Comparison of ENCODE assay signal across 9 mouse cellular contexts in the genomic region with DNA sequence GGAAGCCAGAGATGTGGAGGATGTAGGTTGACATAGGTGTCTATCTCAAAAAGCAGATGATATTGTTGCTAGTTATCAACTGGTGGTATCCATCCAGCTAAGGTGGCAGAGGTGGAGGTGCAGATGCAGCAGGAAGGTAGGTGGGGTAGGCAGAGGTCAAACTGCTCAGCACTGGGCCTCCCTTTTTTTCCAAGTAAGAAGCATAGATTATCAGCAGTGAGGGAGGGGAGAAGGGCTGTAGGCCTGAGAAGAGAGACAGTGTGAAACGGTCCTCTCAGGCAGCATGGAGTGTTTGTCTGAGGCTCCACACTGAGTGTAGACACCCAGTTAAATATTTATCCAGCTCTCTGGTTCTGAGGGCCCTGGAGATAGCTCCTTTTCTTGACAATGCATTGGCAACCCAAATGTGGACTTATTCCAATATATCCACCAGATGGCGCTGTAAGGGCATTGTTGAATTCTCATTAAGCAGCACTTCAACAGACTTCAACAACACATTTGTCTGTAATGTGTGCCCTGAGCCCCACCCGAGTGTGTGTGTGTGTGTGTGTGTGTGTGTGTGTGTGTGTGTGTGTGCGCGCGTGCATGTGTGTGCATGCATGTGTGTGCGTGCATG. TPM values are rescaled to one million over a fixed set of nuclear protein-coding genes. Genes with fewer than 3 reads are reported as not detected.
A peak's percentile ranks its signal among the peaks of the same experiment; 100 is the strongest.
DNase-seq lines count a peak whose midpoint lies in the region; ATAC-seq and TF ChIP-seq lines count a peak whose summit lies in the region.
"Had no signal": no experiment of that assay in that cellular context is flagged by ENCODE, and none has a peak within 500 bp of the region (broad histone marks: within the 10 kb centered on the region; RNA-seq: fewer than 3 reads in every experiment).

No protein-coding gene starts in this region.

- H3K27me3 ChIP-seq in forebrain, embryonic 14.5 days (replicated peaks; ENCODE audit: control insufficient read depth, insufficient read depth, low read length), result no peaks in the 10 kb centered on the region
- 0 out of 2 replicates have a peak, but pooled peaks cover 8% of the 10 kb centered on the region for H3K27me3 ChIP-seq in lung, postnatal 0 days (replicated peaks; ENCODE audit: insufficient read depth, low read length)

- intact Hi-C loops in left cerebral cortex, postnatal 14 days (cut with DNase I), result loop anchor here (1.0 to 10.0 kb wide), 2 partner anchors 300 to 508 kb away; a partner anchor contains a TSS

- no peak for TF ChIP-seq EP300 in lung, postnatal 0 days (IDR thresholded peaks at IDR 0.05)

- H3K4me1 ChIP-seq in bone marrow, adult 2 months (ENCODE audit: control insufficient read depth, insufficient read depth, low read length), result no peaks in the 10 kb centered on the region
- H3K4me1 ChIP-seq in forebrain, embryonic 14.5 days (ENCODE audit: control insufficient read depth, insufficient read depth, low read length), result no peaks in the 10 kb centered on the region
- H3K4me1 ChIP-seq in lung, postnatal 0 days (ENCODE audit: insufficient read depth, low read depth, low read length), result no peaks in the 10 kb centered on the region; the same call in 1 of the 2 replicates

- WGBS in bone marrow, adult 2 months, result 38% methylated on average over 7 of the region's 7 CpGs
- WGBS in forebrain, embryonic 14.5 days, result 56% methylated on average over 7 of the region's 7 CpGs
- 44% methylated on average over 6 of the region's 7 CpGs for WGBS in lung, postnatal 0 days

- no peak overlapping the region for H3K4me2 ChIP-seq in forebrain, embryonic 14.5 days (ENCODE audit: low read length)
- H3K4me2 ChIP-seq in lung, postnatal 0 days (replicated peaks; ENCODE audit: low read depth, low read length), result no peak overlapping the region

- TF ChIP-seq CTCF in bone marrow, adult 2 months (IDR thresholded peaks at IDR 0.05; ENCODE audit: control insufficient read depth, insufficient read depth, low read length), result peak; percentile 7; the same call in 1 of the 2 replicates
- peak; percentile 85 for TF ChIP-seq CTCF in lung, postnatal 0 days (IDR thresholded peaks at IDR 0.05)

- no peak overlapping the region for H3K9ac ChIP-seq in forebrain, embryonic 14.5 days (ENCODE audit: low read length)
- H3K9ac ChIP-seq in lung, postnatal 0 days (replicated peaks; ENCODE audit: low read depth), result no peak overlapping the region

- peaks cover 85% of the 10 kb centered on the region for H3K36me3 ChIP-seq in forebrain, embryonic 14.5 days (ENCODE audit: control insufficient read depth, insufficient read depth, low read length)
- H3K36me3 ChIP-seq in lung, postnatal 0 days (ENCODE audit: insufficient read depth, low read length), result no peaks in the 10 kb centered on the region

- H3K4me3 ChIP-seq in bone marrow, adult 2 months (replicated peaks; ENCODE audit: control insufficient read depth, low read depth, low read length), result no peak overlapping the region
- H3K4me3 ChIP-seq in forebrain, embryonic 14.5 days (ENCODE audit: low read depth, low read length), result no peak overlapping the region
- H3K4me3 ChIP-seq in lung, postnatal 0 days (ENCODE audit: low read depth, low read length), result no peak overlapping the region
- H3K4me3 ChIP-seq: erythroblast, embryonic 14.5 days had no signal

- TF ChIP-seq POLR2A in bone marrow, adult 2 months (IDR thresholded peaks at IDR 0.05; ENCODE audit: borderline replicate concordance, control insufficient read depth, low read depth, low read length), result no peak

- peak; percentile 85 for ATAC-seq in forebrain, embryonic 14.5 days
- peak; percentile 84 for ATAC-seq in lung, postnatal 0 days

- peak; percentile 65 to 71 for DNase-seq in left cerebral cortex, postnatal 14 days (ENCODE audit: low spot score in 2 of 2)
- no peak for DNase-seq in left cerebral cortex, adult 8-10 months (ENCODE audit: low spot score in 2 of 2)
- DNase-seq in forebrain, embryonic 14.5 days (ENCODE audit: low spot score), result peak; percentile 95
- DNase-seq in kidney, adult 9 months, result peak; percentile 78
- DNase-seq in lung, postnatal 0 days (ENCODE audit: low spot score), result peak; percentile 86
- peak; percentile 92 for DNase-seq in retina, postnatal 1 day
- no peak for DNase-seq in ovary, postnatal 36 days (ENCODE audit: low spot score)

- H3K9me3 ChIP-seq in forebrain, embryonic 14.5 days (replicated peaks; ENCODE audit: control insufficient read depth, low read length), result no peaks in the 10 kb centered on the region
- no peaks in the 10 kb centered on the region for H3K9me3 ChIP-seq in lung, postnatal 0 days (ENCODE audit: low read length)

- H3K27ac ChIP-seq in bone marrow, adult 2 months (ENCODE audit: control insufficient read depth, insufficient read depth, low read depth, low read length, poor library complexity), result no peak overlapping the region
- H3K27ac ChIP-seq in forebrain, embryonic 14.5 days (ENCODE audit: low read depth, low read length), result peak overlapping the region; percentile 53
- no peak overlapping the region for H3K27ac ChIP-seq in lung, postnatal 0 days (ENCODE audit: low read length)

RNA-seq across cellular contexts. Expression of a gene that starts 23.0 kb away (rescaled TPM):
- total RNA-seq in left cerebral cortex, postnatal 14 days (2021), result 10 to 100 TPM; 10.7 to 10.9 TPM
- 10 to 100 TPM in 2 of 4 experiments, 1 to 10 TPM in 2; 9.0 to 10.3 (median 9.7) TPM for total RNA-seq in left cerebral cortex, adult 8-10 months (2022)
- polyA plus RNA-seq in bone marrow, adult 2 months (2011; ENCODE audit: insufficient read depth, insufficient read length, low replicate concordance, missing spikeins), result not detected in 2 replicates
- polyA plus RNA-seq in forebrain, embryonic 14.5 days (2014; fragmentation: Nextera tagmentation; extraction: Ambion mirVana), result 8.7 and 10.7 TPM in 2 replicates
- polyA plus RNA-seq in lung, postnatal 0 days (2015; fragmentation: Nextera tagmentation; extraction: Ambion mirVana), result 3.9 and 5.0 TPM in 2 replicates
- polyA plus RNA-seq: erythroblast, embryonic 14.5 days had no signal

Comparison
In these comparisons a context has a peak if more than half of its experiments do, and no peak if none do; other contexts are left out.
1. DNase-seq: peak in left cerebral cortex, postnatal 14 days (2 of 2), forebrain, embryonic 14.5 days (single experiment), kidney, adult 9 months (single experiment), lung, postnatal 0 days (single experiment) and retina, postnatal 1 day (single experiment); none in left cerebral cortex, adult 8-10 months (0 of 2) and ovary, postnatal 36 days (single experiment).